Mouse (Mus musculus) kidney, adult 2 months (tissue): ENCODE results near the gene Mcat.

Source experiments
- CTCF ChIP-seq: fragments of 200-500 bp; conservative IDR thresholded peaks from 2 replicates; pipeline ENCODE4 v1.5.1; 2011; ENCODE audit warnings: low read depth, mild to moderate bottlenecking, control low read depth, low read length, moderate library complexity, mixed read lengths; ENCODE audit not compliant: insufficient read depth, insufficient read length
- POLR2A ChIP-seq: fragments of 200-500 bp; IDR thresholded peaks from one replicate; pipeline ENCODE4 v1.6.1; 2011; ENCODE audit warnings: low read depth, low read length, control low read depth

DNA sequence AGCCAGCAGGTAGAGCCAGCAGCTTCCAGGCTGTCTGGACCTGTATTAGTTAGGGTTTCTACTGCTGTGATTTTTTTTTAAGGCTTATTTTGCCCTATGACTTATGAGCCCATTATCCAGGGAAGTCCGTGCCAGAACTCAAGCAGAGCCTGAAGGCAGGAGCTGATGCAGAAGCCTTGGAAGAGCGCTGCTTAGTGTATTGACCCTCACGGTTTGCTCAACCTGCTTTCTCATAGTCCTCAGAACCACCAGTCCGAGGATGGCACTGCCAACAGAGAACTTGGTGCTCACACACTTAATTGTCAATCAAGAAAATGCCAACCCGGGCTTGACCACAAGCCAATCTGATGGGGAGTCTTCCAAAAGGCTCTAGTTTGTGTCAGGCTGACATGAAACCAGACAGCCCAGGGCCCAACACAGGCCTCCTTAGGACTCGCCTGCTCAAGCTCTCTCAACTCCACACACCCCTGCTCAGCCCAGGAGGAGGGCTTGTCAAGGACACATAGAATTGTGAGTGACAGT lies 42.7 kb downstream of the Mcat start:
- TF ChIP-seq CTCF = no peak
- no peak for TF ChIP-seq POLR2A
